Mouse (Mus musculus): Measurements from ENCODE around the gene Hoxa7. TPM values are rescaled to one million over a fixed set of nuclear protein-coding genes. Genes with fewer than 3 reads are reported as not detected.

Gene Hoxa7
- total and polyA plus RNA-seq, 2 experiments from 2014 or later: not detected

DNA sequence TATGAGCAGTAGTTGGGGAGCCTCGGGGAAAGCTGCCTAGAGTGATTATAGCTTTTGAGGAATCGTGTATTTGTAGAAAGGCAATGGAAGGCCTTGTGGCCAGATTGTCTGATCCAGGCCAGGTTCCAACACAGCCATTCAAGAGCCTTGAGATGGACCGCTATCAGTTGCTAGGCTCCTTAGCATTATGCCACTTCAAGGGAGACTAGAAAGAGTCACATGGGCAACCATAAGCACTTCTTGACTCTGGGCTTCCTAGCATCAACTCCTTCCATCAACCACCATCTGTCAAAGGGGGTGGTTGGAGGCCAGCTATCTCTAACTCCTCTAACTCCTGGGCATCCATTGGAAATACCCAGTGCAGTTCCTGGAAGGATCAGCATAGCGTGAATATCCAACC is 28.2 kb upstream of the Hoxa7 start:
- DNase-seq (ENCODE audit: low spot score): no peak
- 3% methylated on average over 4 of the region's 4 CpGs for WGBS
- no peak overlapping the region for H3K9ac ChIP-seq (replicated peaks; ENCODE audit: low read length, poor library complexity, severe bottlenecking)
- no peak for ATAC-seq (ENCODE audit: low FRiP score)
- H3K9me3 ChIP-seq (ENCODE audit: low read length): no peaks in the 10 kb centered on the region
- H3K4me2 ChIP-seq (ENCODE audit: low read depth, low read length, poor library complexity, severe bottlenecking): no peak overlapping the region
- no peak overlapping the region for H3K27ac ChIP-seq (ENCODE audit: low read depth, low read length)
- peaks cover 90% of the 10 kb centered on the region for H3K27me3 ChIP-seq (ENCODE audit: insufficient read depth, low read length)
- no peaks in the 10 kb centered on the region for H3K36me3 ChIP-seq (ENCODE audit: insufficient read depth, low read length)
- TF ChIP-seq CTCF (IDR thresholded peaks at IDR 0.05): no peak
- no peaks in the 10 kb centered on the region for H3K4me1 ChIP-seq (ENCODE audit: insufficient read depth, low read length)
- H3K4me3 ChIP-seq (ENCODE audit: low read depth, low read length): no peak overlapping the region

DNA sequence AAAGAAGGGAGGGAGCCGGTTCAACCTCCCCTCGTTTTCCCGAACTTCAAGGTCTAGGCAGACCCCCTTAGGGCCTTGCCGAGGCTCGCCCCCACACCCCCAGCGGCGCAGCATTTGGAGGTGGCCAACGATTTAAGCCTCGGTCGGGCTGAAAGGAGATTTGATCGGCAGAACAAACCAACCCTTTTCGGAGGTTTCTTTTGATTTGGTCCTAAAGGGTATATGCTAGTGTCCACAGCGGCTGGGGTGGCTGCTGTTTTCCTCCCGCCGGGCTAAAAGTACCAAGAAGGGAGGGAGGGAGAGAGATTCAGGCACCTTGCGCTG is 27.7 kb upstream of the Hoxa7 start:
- TF ChIP-seq CTCF (IDR thresholded peaks at IDR 0.05): no peak
- Histone ChIP-seq H3K9me3 (ENCODE audit: low read length) (no peaks in the 10 kb centered on the region), H3K4me1 (ENCODE audit: insufficient read depth, low read length) (no peaks in the 10 kb centered on the region), H3K9ac (replicated peaks; ENCODE audit: low read length, poor library complexity, severe bottlenecking) (no peak overlapping the region), H3K27me3 (ENCODE audit: insufficient read depth, low read length) (peaks cover 94% of the 10 kb centered on the region), H3K36me3 (ENCODE audit: insufficient read depth, low read length) (no peaks in the 10 kb centered on the region), H3K4me3 (ENCODE audit: low read depth, low read length) (no peak overlapping the region), H3K27ac (ENCODE audit: low read depth, low read length) (no peak overlapping the region), H3K4me2 (ENCODE audit: low read depth, low read length, poor library complexity, severe bottlenecking) (no peak overlapping the region)
- ATAC-seq (ENCODE audit: low FRiP score) (no peak), DNase-seq (ENCODE audit: low spot score) (no peak)
- WGBS: 1% methylated on average over 16 of the region's 16 CpGs

DNA sequence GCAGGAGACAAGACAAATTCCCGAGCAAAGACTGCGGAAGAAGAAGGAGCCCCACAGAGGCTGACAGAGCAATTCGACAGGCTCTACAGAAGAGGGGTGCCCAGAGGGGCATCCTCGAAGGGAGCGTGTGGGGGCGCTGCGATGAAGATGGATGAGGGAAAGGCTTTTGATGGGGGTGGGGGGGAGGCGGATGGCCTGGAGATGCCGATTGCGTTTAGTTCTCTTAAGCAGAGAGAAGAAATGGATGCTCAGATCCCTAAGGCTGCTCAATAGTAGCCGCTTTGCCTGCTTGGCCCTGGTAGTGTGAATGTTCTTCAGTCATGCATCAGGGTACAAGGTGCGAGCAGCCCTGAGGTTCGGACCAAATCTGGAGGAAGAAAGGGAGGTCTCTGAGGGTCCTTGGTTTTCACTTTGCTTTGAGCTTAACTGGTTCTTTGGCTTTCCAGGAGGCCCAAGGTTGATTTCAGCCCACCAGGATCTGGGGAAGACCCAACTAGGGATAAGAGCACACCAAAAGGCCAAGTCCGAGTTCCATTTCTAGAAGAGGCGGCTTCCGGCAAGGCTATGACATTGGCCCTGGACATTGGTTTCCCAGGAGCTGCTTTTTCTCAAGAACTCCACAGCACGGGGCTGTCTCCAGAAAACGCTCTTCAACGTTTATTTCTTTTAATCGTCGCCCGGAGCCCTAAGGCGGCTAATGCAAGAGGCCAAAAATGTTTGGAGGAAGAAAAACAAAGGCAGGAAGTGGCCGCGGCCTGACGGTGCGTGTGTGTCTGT is 27.2 kb upstream of the Hoxa7 start:
- no peak overlapping the region for H3K4me3 ChIP-seq (ENCODE audit: low read depth, low read length)
- 1% methylated on average over 26 of the region's 27 CpGs for WGBS
- DNase-seq (ENCODE audit: low spot score): no peak
- H3K27me3 ChIP-seq (ENCODE audit: insufficient read depth, low read length): peaks cover 93% of the 10 kb centered on the region
- H3K36me3 ChIP-seq (ENCODE audit: insufficient read depth, low read length): no peaks in the 10 kb centered on the region
- no peaks in the 10 kb centered on the region for H3K9me3 ChIP-seq (ENCODE audit: low read length)
- H3K4me1 ChIP-seq (ENCODE audit: insufficient read depth, low read length): no peaks in the 10 kb centered on the region
- H3K4me2 ChIP-seq (ENCODE audit: low read depth, low read length, poor library complexity, severe bottlenecking): no peak overlapping the region
- no peak overlapping the region for H3K9ac ChIP-seq (replicated peaks; ENCODE audit: low read length, poor library complexity, severe bottlenecking)
- ATAC-seq (ENCODE audit: low FRiP score): no peak
- H3K27ac ChIP-seq (ENCODE audit: low read depth, low read length): no peak overlapping the region
- TF ChIP-seq CTCF (IDR thresholded peaks at IDR 0.05): no peak

DNA sequence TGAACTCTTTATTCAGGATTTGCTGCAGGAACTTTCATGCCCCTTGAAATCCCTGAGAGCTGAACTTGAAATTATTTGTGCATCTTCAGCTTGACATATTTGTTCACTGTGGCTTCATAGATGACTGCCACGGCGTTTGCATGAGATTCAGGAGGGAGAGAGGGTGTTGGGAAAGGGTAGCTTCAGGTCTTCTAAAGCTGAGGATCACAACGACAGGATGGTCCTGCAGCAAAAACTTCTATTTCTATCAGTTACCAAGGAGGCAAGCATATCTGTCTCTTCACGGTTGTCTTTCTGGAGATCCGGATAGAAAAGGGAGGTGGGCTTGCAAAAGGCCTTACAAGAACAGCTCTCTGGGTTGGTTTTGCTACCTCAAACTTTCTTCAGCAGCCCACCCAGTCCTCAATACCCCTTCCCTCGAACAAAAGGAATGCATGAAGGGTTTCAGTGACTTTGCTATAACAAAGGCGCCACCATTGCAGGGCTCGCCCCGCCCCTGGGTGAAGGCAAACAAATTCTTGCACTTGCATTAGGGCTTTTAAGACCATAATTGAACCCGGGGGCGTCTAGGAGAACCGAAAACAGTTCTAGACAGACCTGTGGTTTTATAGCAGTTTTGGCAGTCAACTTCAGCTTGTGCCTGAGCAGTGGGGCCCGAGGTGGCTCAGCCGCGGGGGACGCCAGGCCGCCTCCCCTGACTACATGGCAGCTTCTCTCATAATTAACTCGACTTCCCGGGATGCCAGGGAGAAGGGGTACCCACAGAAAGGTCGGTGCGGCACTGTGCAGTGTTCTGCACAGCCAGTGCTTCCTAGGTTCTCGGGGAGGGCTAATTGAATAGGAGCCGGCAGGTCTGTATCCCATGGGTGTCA is 26.3 kb upstream of the Hoxa7 start:
- Histone ChIP-seq H3K4me3 (ENCODE audit: low read depth, low read length) (no peak overlapping the region), H3K4me2 (ENCODE audit: low read depth, low read length, poor library complexity, severe bottlenecking) (no peak overlapping the region), H3K27me3 (ENCODE audit: insufficient read depth, low read length) (peaks cover 94% of the 10 kb centered on the region), H3K27ac (ENCODE audit: low read depth, low read length) (no peak overlapping the region), H3K9me3 (ENCODE audit: low read length) (no peaks in the 10 kb centered on the region), H3K9ac (replicated peaks; ENCODE audit: low read length, poor library complexity, severe bottlenecking) (no peak overlapping the region), H3K36me3 (ENCODE audit: insufficient read depth, low read length) (no peaks in the 10 kb centered on the region), H3K4me1 (ENCODE audit: insufficient read depth, low read length) (no peaks in the 10 kb centered on the region)
- ATAC-seq (ENCODE audit: low FRiP score) (no peak), DNase-seq (ENCODE audit: low spot score) (no peak)
- no peak for TF ChIP-seq CTCF (IDR thresholded peaks at IDR 0.05)
- 2% methylated on average over 23 of the region's 23 CpGs for WGBS

DNA sequence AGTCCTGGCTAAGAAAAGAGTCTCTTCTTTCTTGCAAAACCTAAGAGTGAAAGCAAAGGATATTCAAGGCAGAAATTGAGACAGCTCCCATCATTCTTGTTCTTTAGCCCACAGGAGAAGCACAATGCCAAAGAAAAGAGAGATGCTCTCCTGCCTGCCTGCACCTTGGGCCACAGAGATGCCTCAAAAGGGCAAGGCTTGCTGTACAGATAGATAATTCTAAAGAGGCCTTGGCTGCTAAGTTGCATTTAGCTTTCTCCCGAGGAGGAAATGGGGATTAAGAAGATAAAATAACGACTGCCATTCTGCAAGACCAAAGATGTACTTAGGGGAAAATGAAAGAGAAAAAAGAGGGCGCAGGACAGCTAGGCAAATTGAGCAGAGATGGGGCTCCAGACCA is 25.3 kb upstream of the Hoxa7 start:
- no peak overlapping the region for H3K4me2 ChIP-seq (ENCODE audit: low read depth, low read length, poor library complexity, severe bottlenecking)
- H3K36me3 ChIP-seq (ENCODE audit: insufficient read depth, low read length): no peaks in the 10 kb centered on the region
- no peak overlapping the region for H3K4me3 ChIP-seq (ENCODE audit: low read depth, low read length)
- H3K9me3 ChIP-seq (ENCODE audit: low read length): no peaks in the 10 kb centered on the region
- ATAC-seq (ENCODE audit: low FRiP score): no peak
- 5% methylated on average over 3 of the region's 3 CpGs for WGBS
- no peak overlapping the region for H3K27ac ChIP-seq (ENCODE audit: low read depth, low read length)
- TF ChIP-seq CTCF (IDR thresholded peaks at IDR 0.05): no peak
- no peak for DNase-seq (ENCODE audit: low spot score)
- H3K4me1 ChIP-seq (ENCODE audit: insufficient read depth, low read length): no peaks in the 10 kb centered on the region
- H3K9ac ChIP-seq (replicated peaks; ENCODE audit: low read length, poor library complexity, severe bottlenecking): no peak overlapping the region
- peaks cover 94% of the 10 kb centered on the region for H3K27me3 ChIP-seq (ENCODE audit: insufficient read depth, low read length)

DNA sequence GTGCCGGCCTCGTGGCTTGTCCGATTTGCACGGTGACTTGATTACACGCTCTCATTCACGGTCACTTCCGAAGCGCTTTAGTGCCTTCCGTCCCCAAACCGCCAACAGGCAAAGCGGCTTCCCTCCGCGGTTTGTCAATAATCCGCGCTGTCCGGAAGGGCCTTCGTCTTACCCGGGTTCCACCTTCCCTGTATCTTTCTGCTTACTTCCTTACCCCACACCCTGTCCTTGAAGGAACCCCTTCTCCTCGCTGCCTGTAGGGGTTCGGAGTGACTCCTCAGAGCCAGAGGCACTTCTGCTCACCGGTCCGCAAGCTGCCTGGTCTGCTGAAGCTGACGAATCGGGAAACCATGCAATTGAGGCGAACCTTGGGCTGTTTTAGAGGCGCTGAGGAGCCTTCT is 24.7 kb upstream of the Hoxa7 start:
- Histone ChIP-seq H3K4me1 (ENCODE audit: insufficient read depth, low read length) (no peaks in the 10 kb centered on the region), H3K9me3 (ENCODE audit: low read length) (no peaks in the 10 kb centered on the region), H3K4me2 (ENCODE audit: low read depth, low read length, poor library complexity, severe bottlenecking) (no peak overlapping the region), H3K27me3 (ENCODE audit: insufficient read depth, low read length) (peaks cover 94% of the 10 kb centered on the region), H3K4me3 (ENCODE audit: low read depth, low read length) (no peak overlapping the region), H3K27ac (ENCODE audit: low read depth, low read length) (no peak overlapping the region), H3K36me3 (ENCODE audit: insufficient read depth, low read length) (no peaks in the 10 kb centered on the region), H3K9ac (replicated peaks; ENCODE audit: low read length, poor library complexity, severe bottlenecking) (no peak overlapping the region)
- no peak for ATAC-seq (ENCODE audit: low FRiP score)
- no peak for DNase-seq (ENCODE audit: low spot score)
- 1% methylated on average over 26 of the region's 26 CpGs for WGBS
- TF ChIP-seq CTCF (IDR thresholded peaks at IDR 0.05): no peak
